Mouse (Mus musculus) G1E-ER4 (cell line): Measurements from ENCODE around the gene Plgrkt. TPM values are rescaled to one million over a fixed set of nuclear protein-coding genes. Genes with fewer than 3 reads are reported as not detected.

ENCODE experiments used
- GATA1 ChIP-seq: IDR thresholded peaks from one replicate; pipeline ENCODE4 v1.8.0; 2012; ENCODE audit warnings: low read length, inconsistent platforms
- polyA plus RNA-seq: library from polyadenylated mRNA; stranded (reverse); fragments of >175 nt; gene quantifications from 2 replicates; pipeline ENCODE4 v1.2.3, GENCODE M21; 2012

The Plgrkt gene
- polyA plus RNA-seq, 1 experiment: 28.7 TPM

DNA sequence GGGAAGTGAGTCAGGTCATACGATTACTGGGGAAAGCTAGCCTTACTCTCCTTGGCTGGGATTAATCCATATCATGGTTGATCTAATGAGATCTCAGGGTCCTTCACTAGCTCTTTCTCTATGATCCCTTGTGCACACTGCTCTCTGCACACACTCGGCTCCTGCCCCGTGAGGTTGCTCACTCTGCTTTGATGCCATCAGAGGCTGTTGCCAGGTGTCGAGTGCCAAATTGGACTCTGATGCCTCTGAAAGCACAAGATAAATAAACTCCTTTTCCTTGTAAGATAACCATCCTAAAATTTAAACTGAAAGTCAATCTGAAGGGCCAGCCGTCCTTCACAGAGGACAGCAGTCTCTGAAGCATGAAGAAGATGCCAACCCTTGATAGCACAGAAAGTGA is 23.3 kb upstream of the Plgrkt start:
- TF ChIP-seq GATA1: no peak

DNA sequence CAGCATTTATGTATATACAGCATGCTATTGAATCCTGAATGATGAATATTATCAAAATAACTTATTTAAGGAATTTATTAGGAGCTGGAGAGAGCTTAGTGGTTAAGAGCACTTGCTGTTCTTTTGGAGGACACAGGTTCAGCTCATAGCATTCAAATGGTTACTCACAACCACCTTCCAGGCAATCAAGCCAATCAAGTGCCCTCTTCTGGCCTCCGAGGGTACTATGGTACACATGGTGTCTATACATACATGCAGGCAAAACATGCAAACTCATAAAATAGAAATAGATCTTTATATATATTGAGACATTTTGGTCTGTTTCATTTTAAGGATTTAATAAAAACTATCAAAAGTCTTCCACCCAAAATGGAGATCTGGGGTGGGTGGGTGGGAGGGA is 21.6 kb upstream of the Plgrkt start:
- no peak for TF ChIP-seq GATA1

DNA sequence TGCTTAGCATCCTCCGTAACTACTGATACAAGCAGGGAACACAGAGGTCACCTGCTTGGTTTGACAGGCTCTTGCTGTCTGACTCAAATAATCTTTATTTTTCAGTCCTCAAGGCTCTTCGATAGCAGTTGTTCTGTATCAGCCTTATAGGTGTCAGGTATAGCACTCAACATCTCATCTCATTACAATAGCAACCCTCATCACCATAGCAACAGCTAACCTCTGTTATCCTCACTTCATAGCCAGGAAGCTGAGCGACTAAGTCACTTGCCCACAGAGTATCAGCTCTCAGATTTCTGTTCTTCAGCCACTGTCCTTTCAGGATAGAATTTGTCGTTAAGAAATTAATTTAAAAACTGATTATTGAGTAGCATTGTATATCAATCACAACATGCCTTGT is 18.6 kb upstream of the Plgrkt start:
- no peak for TF ChIP-seq GATA1

DNA sequence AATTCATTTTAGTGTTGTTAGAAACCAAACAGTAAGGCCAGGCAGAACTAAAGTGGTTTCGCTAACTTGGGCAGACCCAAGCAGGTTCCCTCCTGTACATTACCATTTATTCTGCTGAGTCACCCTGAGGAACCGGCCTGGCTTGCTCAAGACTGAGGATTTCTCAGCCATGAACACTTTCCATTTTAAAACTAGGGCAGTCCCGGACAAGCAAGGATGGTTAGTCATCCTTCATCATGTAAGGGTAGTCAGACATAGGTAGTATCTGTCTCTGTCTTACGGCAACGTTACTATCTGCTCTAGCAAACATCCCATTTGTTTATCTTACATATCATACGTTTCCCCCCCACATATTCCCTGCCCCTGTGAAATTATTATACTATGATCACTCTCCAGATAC is 17.8 kb upstream of the Plgrkt start:
- no peak for TF ChIP-seq GATA1

DNA sequence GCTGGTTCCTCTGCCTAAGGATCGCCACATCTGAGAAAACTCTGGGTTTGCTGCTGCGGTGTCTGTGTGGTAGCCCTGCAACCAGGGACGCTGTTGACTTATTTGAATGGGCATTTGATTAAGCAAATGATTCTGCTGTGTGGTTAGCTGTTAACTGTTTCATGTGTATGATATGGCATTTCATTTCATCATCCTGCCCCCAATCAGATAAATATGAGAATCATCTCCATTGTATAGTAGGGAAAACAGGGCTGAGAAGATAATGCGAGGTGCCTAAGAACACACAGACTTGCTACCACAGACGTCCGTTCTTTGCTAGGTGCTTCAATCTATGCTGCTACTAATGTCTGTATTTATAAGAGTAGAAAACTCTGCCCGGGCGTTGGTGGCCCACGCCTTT is 17.2 kb upstream of the Plgrkt start:
- no peak for TF ChIP-seq GATA1

DNA sequence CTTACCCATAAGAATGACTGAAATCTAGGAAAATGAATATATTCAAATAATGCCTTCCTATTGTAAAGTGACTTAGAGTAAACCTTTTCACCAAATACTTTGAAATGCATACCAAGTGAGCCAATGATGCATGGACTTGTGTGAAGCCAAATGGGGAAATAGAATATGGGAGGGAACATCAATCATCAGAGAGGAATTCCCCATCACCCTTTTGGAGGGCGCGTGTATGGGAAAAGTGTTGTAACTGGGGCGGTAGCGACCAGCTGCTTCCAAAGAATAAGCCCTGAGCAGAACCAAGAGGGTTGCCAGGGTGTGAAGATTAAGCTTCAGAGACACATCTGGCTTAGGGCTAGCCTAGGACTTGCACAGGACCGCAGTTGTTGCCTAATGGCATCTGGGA is 16.2 kb upstream of the Plgrkt start:
- TF ChIP-seq GATA1: no peak

DNA sequence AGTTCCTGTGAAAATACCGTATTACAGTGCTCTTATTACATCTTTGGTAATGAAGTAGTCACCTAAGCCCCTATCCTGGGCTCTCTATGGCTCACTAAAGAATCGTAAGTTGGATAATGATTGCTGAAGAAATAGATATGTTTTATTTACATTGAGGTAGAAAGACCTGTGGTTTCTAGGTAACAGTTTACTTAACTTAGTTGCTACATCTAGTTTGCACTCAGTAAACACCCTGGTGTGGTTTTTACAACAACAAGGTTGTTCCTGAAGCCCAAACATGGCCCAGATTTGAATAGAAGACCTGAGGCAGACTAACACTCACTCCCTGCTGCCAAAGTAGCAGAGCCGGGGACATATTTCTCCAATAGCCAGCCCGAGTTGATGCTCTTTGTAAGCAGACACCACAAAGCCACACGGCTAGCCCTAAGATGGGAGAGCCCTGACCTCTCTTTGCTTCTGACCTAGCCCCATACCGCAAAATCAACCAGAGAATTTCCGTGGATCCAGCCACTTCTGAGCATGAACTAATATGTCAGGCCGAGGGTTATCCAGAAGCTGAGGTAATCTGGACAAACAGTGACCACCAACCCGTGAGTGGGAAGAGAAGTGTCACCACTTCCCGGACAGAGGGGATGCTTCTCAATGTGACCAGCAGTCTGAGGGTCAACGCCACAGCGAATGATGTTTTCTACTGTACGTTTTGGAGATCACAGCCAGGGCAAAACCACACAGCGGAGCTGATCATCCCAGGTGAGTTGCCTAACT is 12.8 kb upstream of the Plgrkt start:
- no peak for TF ChIP-seq GATA1

DNA sequence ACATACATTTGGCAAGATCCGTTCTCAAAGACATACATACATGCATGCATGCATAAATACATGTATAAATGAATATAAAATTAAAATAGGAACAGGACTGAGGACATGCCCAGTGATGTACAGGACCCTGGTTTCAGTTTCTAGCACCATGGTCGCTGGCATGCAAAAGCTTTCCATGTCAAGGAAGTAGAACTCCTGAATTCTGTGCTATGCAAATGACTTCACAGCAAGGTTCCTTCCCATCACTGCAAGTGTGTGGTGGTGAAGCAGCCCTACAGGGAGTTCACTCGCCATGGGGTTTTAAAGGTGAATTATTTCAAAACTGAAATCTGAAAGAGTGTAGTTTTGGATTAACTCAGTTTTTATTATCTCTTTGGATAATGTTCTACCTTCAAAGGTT is 9.2 kb upstream of the Plgrkt start:
- TF ChIP-seq GATA1: no peak

DNA sequence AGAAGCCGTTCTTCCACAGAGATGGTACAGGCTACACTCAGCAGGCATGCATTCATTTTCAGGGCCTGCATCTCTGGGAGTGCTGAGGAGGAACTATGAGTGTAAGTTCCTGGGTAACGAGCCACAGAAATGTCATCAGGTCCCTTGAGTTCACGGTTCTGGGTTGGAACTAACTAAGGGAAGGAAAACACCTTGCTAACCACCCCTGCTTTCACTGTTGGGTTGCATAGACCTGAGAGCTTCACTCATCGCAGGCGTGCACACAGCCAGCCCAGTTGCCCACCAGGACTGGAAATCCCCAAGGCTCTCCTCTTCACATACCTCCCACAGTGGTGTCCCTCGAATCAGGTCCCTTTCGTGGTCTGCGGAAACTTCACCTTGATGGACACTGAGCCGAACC is 7.8 kb upstream of the Plgrkt start:
- no peak for TF ChIP-seq GATA1

DNA sequence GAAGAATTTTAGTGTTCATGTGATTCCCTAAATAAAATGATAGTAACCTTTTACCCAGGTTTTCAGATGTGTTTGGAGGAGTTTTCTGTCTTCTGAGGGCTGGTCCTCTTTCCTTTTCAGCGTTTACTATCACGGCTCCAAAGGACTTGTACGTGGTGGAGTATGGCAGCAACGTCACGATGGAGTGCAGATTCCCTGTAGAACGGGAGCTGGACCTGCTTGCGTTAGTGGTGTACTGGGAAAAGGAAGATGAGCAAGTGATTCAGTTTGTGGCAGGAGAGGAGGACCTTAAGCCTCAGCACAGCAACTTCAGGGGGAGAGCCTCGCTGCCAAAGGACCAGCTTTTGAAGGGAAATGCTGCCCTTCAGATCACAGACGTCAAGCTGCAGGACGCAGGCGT is 6.2 kb upstream of the Plgrkt start:
- no peak for TF ChIP-seq GATA1

DNA sequence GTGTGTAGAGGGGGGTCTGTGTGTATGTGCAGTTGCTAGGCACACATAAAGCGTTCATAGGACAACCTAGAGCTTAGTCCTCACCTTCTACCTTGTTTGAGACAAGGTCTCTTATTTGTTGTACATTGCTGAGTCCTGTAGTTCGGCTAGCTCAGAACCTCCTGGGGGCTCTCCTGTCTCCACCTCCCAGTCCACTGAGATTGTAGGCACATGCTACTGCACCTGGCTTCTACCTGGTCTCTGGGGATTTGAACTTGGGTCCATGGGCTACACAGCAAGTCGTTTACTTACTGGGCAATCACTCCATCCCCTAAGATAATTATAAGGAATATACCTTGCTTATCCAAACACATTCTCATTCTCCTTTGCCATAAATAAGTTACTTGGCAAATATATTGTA is 5.4 kb upstream of the Plgrkt start:
- no peak for TF ChIP-seq GATA1

DNA sequence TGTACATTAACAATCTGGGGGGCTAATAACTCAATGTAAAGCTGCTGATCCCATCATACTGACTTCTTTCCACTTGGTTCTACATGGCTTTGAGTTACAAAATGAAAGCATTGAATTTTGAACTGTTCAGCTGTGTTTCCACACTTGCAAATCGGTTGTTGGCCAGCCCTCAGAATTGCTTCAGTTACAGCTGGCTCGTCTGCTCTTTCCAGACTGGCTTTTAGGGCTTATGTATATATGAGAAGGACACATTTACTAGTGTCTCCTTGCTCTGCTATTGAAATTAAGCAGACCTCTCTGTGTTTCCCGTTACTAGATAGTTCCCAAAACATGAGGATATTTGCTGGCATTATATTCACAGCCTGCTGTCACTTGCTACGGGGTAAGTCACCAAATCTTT is 4.9 kb upstream of the Plgrkt start:
- no peak for TF ChIP-seq GATA1

DNA sequence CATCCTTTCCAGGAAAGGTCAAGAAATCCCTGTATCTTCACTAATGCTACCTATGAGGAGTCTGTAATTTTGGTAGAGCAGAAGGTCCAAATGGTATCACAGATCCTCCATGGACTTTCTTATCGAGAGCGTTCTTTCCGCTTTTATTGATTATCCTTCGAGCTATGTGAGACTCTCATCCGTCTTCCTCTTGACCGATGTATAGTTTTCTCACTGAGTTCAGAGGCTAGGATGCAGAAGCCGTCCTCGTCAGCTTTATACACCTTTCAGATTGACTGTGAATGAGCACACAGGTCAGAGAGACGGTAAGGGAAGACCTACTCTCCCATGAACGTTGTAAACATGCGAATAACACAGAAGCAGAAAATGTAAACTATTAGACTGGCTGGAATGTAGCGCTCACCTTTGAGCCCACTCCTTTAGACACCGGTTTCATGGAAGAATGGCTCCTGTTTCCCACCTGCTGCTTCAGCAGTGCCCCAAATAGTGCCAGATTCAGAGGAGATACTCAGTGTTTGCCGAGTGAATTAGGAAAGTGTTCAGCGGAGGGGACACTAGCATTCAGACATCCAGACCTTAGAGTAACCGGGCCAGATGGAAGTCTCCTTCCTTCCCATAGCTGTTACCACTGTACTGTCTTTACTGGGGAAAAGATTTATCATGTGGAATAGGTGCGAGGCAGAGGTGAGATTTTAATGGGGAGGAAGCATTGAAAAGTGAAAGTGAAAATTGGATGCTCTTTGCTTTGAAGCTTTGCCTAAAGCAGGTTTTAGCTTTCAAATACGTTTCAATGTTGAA is 4.3 kb upstream of the Plgrkt start:
- no peak for TF ChIP-seq GATA1

DNA sequence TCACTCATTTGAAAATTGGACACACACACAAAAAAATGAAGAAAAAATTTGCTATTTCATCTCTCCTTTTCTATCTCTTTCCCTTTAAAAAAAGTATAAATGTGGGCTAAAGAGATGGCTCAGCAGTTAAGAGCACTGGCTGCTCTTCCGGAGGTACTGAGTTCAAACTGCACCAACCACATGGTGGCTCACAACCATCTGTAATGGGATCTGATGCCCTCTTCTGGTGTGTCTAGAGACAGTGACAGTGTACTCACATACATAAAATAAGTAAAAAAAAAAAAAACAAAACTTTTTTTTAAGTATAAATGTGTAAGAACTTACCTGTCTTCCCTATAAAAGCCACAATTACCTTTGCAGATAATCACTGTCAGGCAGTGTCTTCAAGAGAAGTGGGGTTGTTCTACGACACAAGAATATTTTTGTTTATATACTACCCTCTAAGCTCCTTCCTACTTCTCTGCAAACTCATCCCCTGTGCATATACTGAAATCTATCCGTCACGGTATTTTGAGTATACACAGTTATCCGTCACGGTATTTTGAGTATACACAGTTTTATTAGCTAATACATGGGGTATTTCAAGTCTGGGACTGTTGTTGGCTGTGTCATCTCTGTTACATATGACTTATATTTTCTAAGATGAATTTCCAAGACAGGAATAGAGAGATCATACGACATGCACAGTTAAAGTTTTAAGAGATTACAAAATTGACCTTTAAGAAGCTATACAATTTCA is 3.5 kb upstream of the Plgrkt start:
- no peak for TF ChIP-seq GATA1

DNA sequence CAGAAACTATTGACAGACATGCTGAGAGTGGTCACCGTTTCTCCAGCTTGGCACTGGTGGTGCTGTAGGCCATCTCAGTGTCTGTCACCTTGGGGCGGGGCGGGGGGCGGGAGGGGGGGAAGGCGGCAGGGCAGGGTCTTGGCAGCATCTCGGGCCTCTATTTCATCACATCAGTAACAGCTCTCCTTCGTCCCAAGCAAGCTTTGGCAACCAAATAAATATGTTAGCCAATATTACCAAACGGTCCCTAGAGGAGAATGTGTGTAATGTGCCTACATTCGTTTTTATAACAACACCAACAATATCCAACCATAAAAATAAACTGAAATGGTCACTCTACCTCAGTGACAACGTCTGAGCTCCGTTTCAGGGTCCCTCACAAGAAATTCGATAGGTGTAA is 2.9 kb upstream of the Plgrkt start:
- TF ChIP-seq GATA1: no peak

DNA sequence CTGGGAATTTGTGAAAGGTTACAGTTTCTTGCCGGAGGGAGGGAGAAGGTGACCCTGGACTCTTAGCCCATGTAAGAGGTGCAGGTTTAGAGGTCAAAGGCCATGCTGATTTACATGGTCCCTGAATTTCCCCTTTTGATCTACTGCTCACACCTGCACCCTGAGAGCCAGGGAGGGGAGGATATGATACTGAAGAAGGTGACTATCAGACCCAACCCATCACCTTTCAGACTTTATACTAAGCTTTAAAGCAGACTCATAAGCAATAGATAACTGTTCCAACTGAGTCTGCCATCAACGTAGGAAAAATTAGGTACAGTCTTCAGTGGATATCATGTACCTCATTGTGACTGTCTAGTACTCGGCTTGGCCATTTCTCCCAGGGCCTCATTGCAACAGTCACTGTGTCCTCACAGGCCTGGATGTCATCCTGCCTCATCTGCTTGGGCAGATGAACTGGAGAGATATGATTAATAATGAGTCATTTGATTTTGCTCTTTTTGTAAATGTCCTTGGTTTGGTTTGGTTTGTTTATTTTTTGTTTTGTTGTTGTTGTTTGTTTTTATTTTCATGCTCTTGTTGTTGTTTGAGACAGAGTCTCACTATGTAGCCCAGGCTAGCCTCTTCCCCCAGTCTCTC is 1.6 kb upstream of the Plgrkt start:
- TF ChIP-seq GATA1: no peak

DNA sequence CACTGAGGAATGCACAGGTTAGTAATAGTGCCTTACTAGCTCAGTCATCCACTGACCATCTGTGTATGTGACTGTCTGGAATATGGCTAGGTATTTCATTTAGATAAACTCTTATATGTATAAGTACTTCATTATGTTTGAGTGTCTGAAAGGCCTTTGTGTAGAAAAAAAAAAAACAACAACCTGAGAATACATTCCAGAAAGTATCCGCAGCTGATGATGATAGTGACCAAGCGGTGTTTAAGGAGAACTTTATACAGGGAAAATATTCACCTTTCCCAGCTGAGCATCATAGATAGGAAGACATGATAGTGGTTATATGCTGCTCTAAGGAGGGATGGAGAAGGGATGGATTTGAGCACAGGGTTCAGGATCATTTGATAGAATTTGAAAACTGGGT is 851 bp upstream of the Plgrkt start:
- no peak for TF ChIP-seq GATA1
